Mouse (Mus musculus): ENCODE results near the gene 2300009A05Rik. TPM values are rescaled to one million over a fixed set of nuclear protein-coding genes. Genes with fewer than 3 reads are reported as not detected.

2300009A05Rik gene
- polyA plus RNA-seq, 1 experiment from 2014 or later: 50.6 TPM

Other genes with a start within 250 kb of the 2300009A05Rik start
- gene Map2k5, start 21.3 kb downstream of the 2300009A05Rik start, polyA plus RNA-seq (2014; fragmentation: Nextera tagmentation; extraction: Ambion mirVana): 31.6 and 33.4 TPM in 2 replicates
- 0.22 TPM in 1 of 2 replicates, not detected in the other for gene Iqch, start 203.2 kb upstream of the 2300009A05Rik start, polyA plus RNA-seq (2014; fragmentation: Nextera tagmentation; extraction: Ambion mirVana)
- 30.5 and 31.1 TPM in 2 replicates for gene Aagab, start 203.4 kb upstream of the 2300009A05Rik start, polyA plus RNA-seq (2014; fragmentation: Nextera tagmentation; extraction: Ambion mirVana)

All from stomach, embryonic 14.5 days (tissue).